Mouse (Mus musculus): ENCODE data around the gene Inha. TPM values are rescaled to one million over a fixed set of nuclear protein-coding genes. Genes with fewer than 3 reads are reported as not detected.

Gene Inha
- total RNA-seq (2017) = not detected in 2 replicates

- ATAC-seq (replicated peaks; ENCODE audit: low read depth, poor library complexity, severe bottlenecking) = no peak
Observed at GRCm38 (mm10) chr1:75507006-75507405, at the start of gene Inha. Inha (plus strand) TSS chr1:75507077.

GRCm38 (mm10) chr1:75457710-75458024, 49.2 kb upstream of the Inha start:
- no peak for ATAC-seq (replicated peaks; ENCODE audit: low read depth, poor library complexity, severe bottlenecking)

GRCm38 (mm10) chr1:75458025-75458788, 48.7 kb upstream of the Inha start:
- peak; percentile 27 for ATAC-seq (replicated peaks; ENCODE audit: low read depth, poor library complexity, severe bottlenecking)

- no peak for ATAC-seq (replicated peaks; ENCODE audit: low read depth, poor library complexity, severe bottlenecking)
Observed at GRCm38 (mm10) chr1:75458789-75459684, 47.8 kb upstream of the Inha start.

- ATAC-seq (replicated peaks; ENCODE audit: low read depth, poor library complexity, severe bottlenecking) = no peak
Observed at GRCm38 (mm10) chr1:75460297-75460696, 46.6 kb upstream of the Inha start.

GRCm38 (mm10) chr1:75462636-75463035, 44.2 kb upstream of the Inha start:
- 0 out of 2 replicates have a peak, but pooled peaks have one; percentile 15 for ATAC-seq (replicated peaks; ENCODE audit: low read depth, poor library complexity, severe bottlenecking)

- peak; percentile 28; the same call in 1 of the 2 replicates for ATAC-seq (replicated peaks; ENCODE audit: low read depth, poor library complexity, severe bottlenecking)
Observed at GRCm38 (mm10) chr1:75463652-75464204, 43.1 kb upstream of the Inha start.

GRCm38 (mm10) chr1:75467215-75467927, 39.5 kb upstream of the Inha start:
- ATAC-seq (replicated peaks; ENCODE audit: low read depth, poor library complexity, severe bottlenecking) = peak; percentile 81

- ATAC-seq (replicated peaks; ENCODE audit: low read depth, poor library complexity, severe bottlenecking) = no peak
Observed at GRCm38 (mm10) chr1:75469287-75469825, 37.5 kb upstream of the Inha start.

- no peak for ATAC-seq (replicated peaks; ENCODE audit: low read depth, poor library complexity, severe bottlenecking)
Observed at GRCm38 (mm10) chr1:75476441-75476840, 30.4 kb upstream of the Inha start.

GRCm38 (mm10) chr1:75477264-75477965, 29.5 kb upstream of the Inha start:
- peak; percentile 61 for ATAC-seq (replicated peaks; ENCODE audit: low read depth, poor library complexity, severe bottlenecking)

- no peak for ATAC-seq (replicated peaks; ENCODE audit: low read depth, poor library complexity, severe bottlenecking)
Observed at GRCm38 (mm10) chr1:75477966-75478290, 28.9 kb upstream of the Inha start.

- no peak for ATAC-seq (replicated peaks; ENCODE audit: low read depth, poor library complexity, severe bottlenecking)
Observed at GRCm38 (mm10) chr1:75478497-75478896, 28.4 kb upstream of the Inha start.

- ATAC-seq (replicated peaks; ENCODE audit: low read depth, poor library complexity, severe bottlenecking) = peak; percentile 84
Observed at GRCm38 (mm10) chr1:75478916-75479634, 27.8 kb upstream of the Inha start, which contains the start of the genes Chpf and Tmem198. Chpf (minus strand) TSS chr1:75479307. Tmem198 (plus strand) TSS chr1:75479532.

- ATAC-seq (replicated peaks; ENCODE audit: low read depth, poor library complexity, severe bottlenecking) = no peak
Observed at GRCm38 (mm10) chr1:75479635-75479989, 27.3 kb upstream of the Inha start.

- ATAC-seq (replicated peaks; ENCODE audit: low read depth, poor library complexity, severe bottlenecking) = no peak
Observed at GRCm38 (mm10) chr1:75480036-75480435, 26.8 kb upstream of the Inha start.

- no peak for ATAC-seq (replicated peaks; ENCODE audit: low read depth, poor library complexity, severe bottlenecking)
Observed at GRCm38 (mm10) chr1:75480735-75481134, 26.1 kb upstream of the Inha start.

GRCm38 (mm10) chr1:75486561-75486960, 20.3 kb upstream of the Inha start:
- ATAC-seq (replicated peaks; ENCODE audit: low read depth, poor library complexity, severe bottlenecking) = peak; percentile 30

- no peak for ATAC-seq (replicated peaks; ENCODE audit: low read depth, poor library complexity, severe bottlenecking)
Observed at GRCm38 (mm10) chr1:75487040-75487404, 19.9 kb upstream of the Inha start.
